Mouse (Mus musculus): ENCODE results near the gene Foxk1.

Foxk1 gene

GRCm38 (mm10) chr5:142445709-142446108, 44.4 kb downstream of the Foxk1 start:
- no peak for DNase-seq (ENCODE audit: low spot score)

GRCm38 (mm10) chr5:142448076-142448475, 46.8 kb downstream of the Foxk1 start:
- DNase-seq (ENCODE audit: low spot score): peak; percentile 87

GRCm38 (mm10) chr5:142448623-142449022, 47.3 kb downstream of the Foxk1 start:
- no peak for DNase-seq (ENCODE audit: low spot score)

GRCm38 (mm10) chr5:142450846-142451245, 49.5 kb downstream of the Foxk1 start:
- no peak for DNase-seq (ENCODE audit: low spot score)

- DNase-seq (ENCODE audit: low spot score): no peak
These were observed 50.5 kb downstream of the Foxk1 start for GRCm38 (mm10) chr5:142451759-142452158.

- DNase-seq (ENCODE audit: low spot score): no peak
These were observed 52.4 kb downstream of the Foxk1 start for GRCm38 (mm10) chr5:142453742-142454141.

GRCm38 (mm10) chr5:142456318-142456717, 55.0 kb downstream of the Foxk1 start:
- no peak for DNase-seq (ENCODE audit: low spot score)

GRCm38 (mm10) chr5:142457345-142457744, 56.0 kb downstream of the Foxk1 start:
- DNase-seq (ENCODE audit: low spot score): no peak

- no peak for DNase-seq (ENCODE audit: low spot score)
These were observed 57.7 kb downstream of the Foxk1 start for GRCm38 (mm10) chr5:142458791-142459557.

- no peak for DNase-seq (ENCODE audit: low spot score)
These were observed 58.5 kb downstream of the Foxk1 start for GRCm38 (mm10) chr5:142459834-142460233.

- DNase-seq (ENCODE audit: low spot score): no peak
These were observed 60.8 kb downstream of the Foxk1 start for GRCm38 (mm10) chr5:142461942-142462640.

- DNase-seq (ENCODE audit: low spot score): no peak
These were observed 61.3 kb downstream of the Foxk1 start for GRCm38 (mm10) chr5:142462641-142462948.

- DNase-seq (ENCODE audit: low spot score): no peak
These were observed 61.7 kb downstream of the Foxk1 start for GRCm38 (mm10) chr5:142463011-142463410.

- peak; percentile 85 for DNase-seq (ENCODE audit: low spot score)
These were observed 62.5 kb downstream of the Foxk1 start, which contains the start of gene Ap5z1 for GRCm38 (mm10) chr5:142463461-142464454. Gene Ap5z1 (plus strand): TSS chr5:142463944.

- no peak for DNase-seq (ENCODE audit: low spot score)
These were observed 67.1 kb downstream of the Foxk1 start for GRCm38 (mm10) chr5:142468375-142468774.

GRCm38 (mm10) chr5:142469796-142470195, 68.5 kb downstream of the Foxk1 start:
- DNase-seq (ENCODE audit: low spot score): no peak

- no peak for DNase-seq (ENCODE audit: low spot score)
These were observed 72.4 kb downstream of the Foxk1 start for GRCm38 (mm10) chr5:142473696-142474095.

GRCm38 (mm10) chr5:142475669-142476068, 74.4 kb downstream of the Foxk1 start:
- DNase-seq (ENCODE audit: low spot score): no peak

GRCm38 (mm10) chr5:142477346-142477745, 76.0 kb downstream of the Foxk1 start:
- no peak for DNase-seq (ENCODE audit: low spot score)

- no peak for DNase-seq (ENCODE audit: low spot score)
These were observed 76.7 kb downstream of the Foxk1 start for GRCm38 (mm10) chr5:142477866-142478615.

GRCm38 (mm10) chr5:142478829-142479435, 77.6 kb downstream of the Foxk1 start:
- peak; percentile 82 for DNase-seq (ENCODE audit: low spot score)
